Mouse (Mus musculus) embryonic fibroblast, embryonic 13.5 days (primary cell): Measurements from ENCODE around the gene Dlx1.

Experiments
- CTCF ChIP-seq: IDR thresholded peaks from 2 replicates; pipeline ENCODE4 v1.5.1; 2011; ENCODE audit warnings: mild to moderate bottlenecking, control low read depth, low read length, moderate library complexity, borderline replicate concordance; ENCODE audit not compliant: insufficient read depth
- POLR2A ChIP-seq: IDR thresholded peaks from 2 replicates; pipeline ENCODE4 v1.6.1; 2011; ENCODE audit warnings: low read depth, mild to moderate bottlenecking, control low read depth, low read length, moderate library complexity

DNA sequence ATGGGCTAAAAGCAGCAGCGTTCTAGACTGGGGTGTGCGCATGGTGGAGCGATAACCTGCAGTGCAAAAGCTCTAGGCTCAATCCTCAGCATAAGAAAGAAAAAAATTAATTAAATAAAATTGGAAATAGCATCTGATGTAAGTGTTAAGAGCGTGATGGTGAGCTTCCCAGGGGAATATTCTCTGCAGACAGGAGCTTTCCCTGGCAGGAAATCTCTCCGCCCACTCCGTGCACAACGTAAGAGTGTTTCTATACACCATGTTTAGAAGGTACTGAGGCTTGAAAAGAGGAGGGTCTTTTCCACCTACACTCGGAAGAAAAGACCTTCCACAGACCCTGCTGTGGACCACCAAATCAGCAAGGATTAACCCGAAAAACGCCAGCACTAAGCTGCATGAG lies 33.4 kb upstream of the Dlx1 start:
- TF ChIP-seq POLR2A (no peak), CTCF (no peak)
